Mouse (Mus musculus): ENCODE measurements around the gene Armh2.
"Not testable (repeated sequence)": the region's sequence is repeated elsewhere in the genome, so short reads cannot be mapped to it uniquely, and the experiment has no call there.

Gene Armh2

GRCm38 (mm10) chr13:24759451-24759850, 18.4 kb downstream of the Armh2 start:
- no peak for DNase-seq

GRCm38 (mm10) chr13:24760351-24760870, 19.4 kb downstream of the Armh2 start:
- no peak for DNase-seq

GRCm38 (mm10) chr13:24761083-24761402, 20.0 kb downstream of the Armh2 start:
- DNase-seq = no peak

- DNase-seq = peak; percentile 81
Measured at GRCm38 (mm10) chr13:24761403-24762227, 20.6 kb downstream of the Armh2 start, which contains the start of gene Gmnn. Gmnn (minus strand) TSS chr13:24761923.

- no peak for DNase-seq
Measured at GRCm38 (mm10) chr13:24762254-24762653, 21.2 kb downstream of the Armh2 start.

GRCm38 (mm10) chr13:24767809-24768208, 26.8 kb downstream of the Armh2 start:
- not testable (repeated sequence) for DNase-seq

GRCm38 (mm10) chr13:24771482-24771881, 30.4 kb downstream of the Armh2 start:
- not testable (repeated sequence) for DNase-seq

- DNase-seq = peak; percentile 27
Measured at GRCm38 (mm10) chr13:24776146-24776844, 35.3 kb downstream of the Armh2 start.

GRCm38 (mm10) chr13:24778026-24778425, 37.0 kb downstream of the Armh2 start:
- no peak for DNase-seq

GRCm38 (mm10) chr13:24778706-24779380, 37.8 kb downstream of the Armh2 start:
- DNase-seq = no peak

- no peak for DNase-seq
Measured at GRCm38 (mm10) chr13:24781916-24782315, 40.9 kb downstream of the Armh2 start.

- DNase-seq = no peak
Measured at GRCm38 (mm10) chr13:24786014-24786490, 45.0 kb downstream of the Armh2 start.

- no peak for DNase-seq
Measured at GRCm38 (mm10) chr13:24787477-24787876, 46.4 kb downstream of the Armh2 start.

GRCm38 (mm10) chr13:24791349-24791748, 50.3 kb downstream of the Armh2 start:
- DNase-seq = no peak

GRCm38 (mm10) chr13:24792411-24793045, 51.5 kb downstream of the Armh2 start:
- DNase-seq = no peak

Measured in right cerebral cortex, postnatal 4 days (tissue).